Mouse (Mus musculus) liver, postnatal 0 days (tissue): ENCODE measurements at regions not wholly inside any gene's neighbourhood (a gene's known extent, or its start where the extent isn't known, plus 50 kb on each side); places are given as distances from the start of the nearest gene placed in this dataset.

Source experiments
- ATAC-seq: fragments of 200-750 bp; cut with Nextera tagmentation; 2 replicates; pipeline ENCODE4 v1.8.0; 2017; ENCODE audit warnings: mild to moderate bottlenecking, moderate library complexity
- DNase-seq: peaks from one replicate; pipeline ENCODE4 v3.0.0-alpha.2; 2016
- H3K27ac ChIP-seq: fragments of 300-500 bp; sonication (generic); 2 replicates; pipeline ENCODE4 v1.5.1; 2014; ENCODE audit warnings: antibody characterized with exemption, moderate library complexity, mild to moderate bottlenecking, low read depth
- H3K27me3 ChIP-seq: fragments of 300-500 bp; sonication (generic); 2 replicates; pipeline ENCODE4 v1.6.1; 2014; ENCODE audit warnings: low read length, control low read depth, mixed read lengths; ENCODE audit not compliant: insufficient read depth
- H3K36me3 ChIP-seq: fragments of 300-500 bp; sonication (generic); replicated peaks from 2 replicates; pipeline ENCODE4 v1.6.1; 2014; ENCODE audit warnings: mild to moderate bottlenecking, control low read depth, low read length, moderate library complexity, mixed read lengths; ENCODE audit not compliant: insufficient read depth
- H3K4me1 ChIP-seq: fragments of 300-500 bp; sonication (generic); 2 replicates; pipeline ENCODE4 v1.6.1; 2014; ENCODE audit warnings: antibody characterized with exemption, mild to moderate bottlenecking, control low read depth; ENCODE audit not compliant: insufficient read depth
- H3K4me2 ChIP-seq: fragments of 300-500 bp; sonication (generic); 2 replicates; pipeline ENCODE4 v1.6.1; 2014; ENCODE audit warnings: low read depth, mild to moderate bottlenecking, low read length, moderate library complexity, mixed read lengths
- H3K4me3 ChIP-seq: fragments of 300-500 bp; sonication (generic); 2 replicates; pipeline ENCODE4 v1.5.1; 2014; ENCODE audit warnings: low read depth, low read length
- H3K9ac ChIP-seq: fragments of 300-500 bp; sonication (generic); replicated peaks from 2 replicates; pipeline ENCODE4 v1.6.1; 2014; ENCODE audit warnings: mild to moderate bottlenecking, moderate library complexity
- H3K9me3 ChIP-seq: fragments of 300-500 bp; sonication (generic); 2 replicates; pipeline ENCODE4 v1.6.1; 2016; ENCODE audit warnings: mild to moderate bottlenecking, control low read depth, low read length, mixed read lengths
- CTCF ChIP-seq: sonication (generic); IDR thresholded peaks from 2 replicates; pipeline ENCODE4 v1.5.1; 2016; ENCODE audit warnings: antibody characterized with exemption, low read depth
- EP300 ChIP-seq: IDR thresholded peaks from 2 replicates; pipeline ENCODE4 v1.6.1; 2016; ENCODE audit warnings: antibody characterized with exemption, low read depth, mild to moderate bottlenecking
- WGBS: fragments of 180-500 bp; shearing (Covaris S2); extraction: QIAGEN DNeasy Blood & Tissue Kit; methylation state at CpG from one replicate; pipeline ENCODE4 v1.1.7; 2014; ENCODE audit not compliant: insufficient replicate concordance; 5-methylcytosine and 5-hydroxymethylcytosine counted together

- ATAC-seq (no peak), DNase-seq (no peak)
- H3K36me3 ChIP-seq, result no peaks in the 10 kb centered on the region
- no peaks in the 10 kb centered on the region for H3K9me3 ChIP-seq
- no peaks in the 10 kb centered on the region for H3K4me1 ChIP-seq
- H3K4me3 ChIP-seq, result no peak overlapping the region
- no peak overlapping the region for H3K9ac ChIP-seq
- no peak overlapping the region for H3K4me2 ChIP-seq
- TF ChIP-seq CTCF (no peak), EP300 (no peak)
- no peak overlapping the region for H3K27ac ChIP-seq
- 69% methylated on average over 3 of the region's 3 CpGs for WGBS
- no peaks in the 10 kb centered on the region for H3K27me3 ChIP-seq
Observed at GRCm38 (mm10) chr5:18177810-18178209, 182.3 kb downstream of the Gnai1 start.

DNA sequence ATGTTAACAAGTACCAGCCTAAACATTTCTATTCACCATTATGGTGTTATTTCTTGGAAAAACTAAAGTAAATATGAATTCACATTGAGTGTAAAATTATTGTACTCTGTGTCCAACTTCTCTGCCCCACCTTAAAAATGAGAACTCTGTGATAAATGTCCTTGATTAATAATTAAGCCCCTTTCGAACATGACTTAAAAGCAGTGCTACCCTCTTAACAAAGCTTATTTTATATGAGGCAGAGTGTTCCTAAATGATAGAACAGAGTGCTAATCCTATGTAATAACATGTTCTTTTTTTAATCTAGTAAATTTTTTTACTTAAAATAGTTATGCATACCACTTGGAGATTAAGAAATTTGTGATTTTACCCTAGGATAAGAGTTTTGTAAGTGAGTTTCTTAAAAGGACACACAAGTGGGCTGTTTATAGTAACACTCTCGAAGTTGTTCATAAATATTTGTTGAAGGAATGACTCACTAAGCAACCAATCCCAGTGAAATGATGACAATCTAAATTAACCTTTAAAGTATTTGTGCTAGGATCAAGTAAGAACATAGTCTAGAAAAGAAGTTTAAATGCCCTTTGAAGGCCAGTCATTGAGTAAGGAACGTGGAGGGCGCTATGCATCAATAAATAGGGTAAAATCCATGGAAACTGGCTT is 148.6 kb downstream of the Gnai1 start:
- H3K36me3 ChIP-seq, result no peaks in the 10 kb centered on the region
- no peaks in the 10 kb centered on the region for H3K4me1 ChIP-seq
- no peak overlapping the region for H3K4me3 ChIP-seq
- no peak overlapping the region for H3K4me2 ChIP-seq
- ATAC-seq, result no peak
- no peaks in the 10 kb centered on the region for H3K27me3 ChIP-seq
- TF ChIP-seq EP300, result no peak
- no peak for TF ChIP-seq CTCF
- H3K9ac ChIP-seq, result no peak overlapping the region
- no peak overlapping the region for H3K27ac ChIP-seq
- DNase-seq, result no peak
- 60% methylated on average over 4 of the region's 4 CpGs for WGBS
- H3K9me3 ChIP-seq, result no peaks in the 10 kb centered on the region
